Mouse (Mus musculus) cerebellum, adult 11-12 months (tissue): ENCODE data around the gene Usp21.
A peak's percentile ranks its signal among the peaks of the same experiment; 100 is the strongest.
"Not testable (repeated sequence)": the region's sequence is repeated elsewhere in the genome, so short reads cannot be mapped to it uniquely, and the experiment has no call there.

ENCODE experiments used
- DNase-seq: peaks from one replicate; pipeline ENCODE4 v3.0.0; 2022

The Usp21 gene

GRCm38 (mm10) chr1:171263666-171264461, 23.9 kb downstream of the Usp21 start:
- DNase-seq = no peak

DNA sequence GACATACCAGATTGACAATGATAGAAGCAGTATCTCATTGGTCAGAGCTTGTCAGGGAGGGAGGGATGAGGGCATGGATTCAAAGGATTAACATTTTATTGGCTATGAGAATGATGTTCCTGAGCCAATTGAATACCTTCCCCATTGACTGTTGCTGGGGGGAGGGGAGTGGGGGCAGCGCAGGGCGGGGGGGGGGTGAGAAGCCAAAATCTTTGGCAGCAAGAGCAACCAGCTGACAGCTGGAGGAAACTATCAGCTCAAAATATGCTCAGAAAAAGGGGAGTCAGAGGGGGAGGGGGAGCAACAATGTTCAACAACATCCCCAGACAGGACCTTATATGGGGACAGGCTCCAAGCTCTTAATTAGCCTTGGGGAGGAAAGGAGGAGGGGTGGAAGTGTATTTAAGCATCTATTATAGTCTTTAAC, 24.6 kb downstream of the Usp21 start:
- peak; percentile 19 for DNase-seq

DNA sequence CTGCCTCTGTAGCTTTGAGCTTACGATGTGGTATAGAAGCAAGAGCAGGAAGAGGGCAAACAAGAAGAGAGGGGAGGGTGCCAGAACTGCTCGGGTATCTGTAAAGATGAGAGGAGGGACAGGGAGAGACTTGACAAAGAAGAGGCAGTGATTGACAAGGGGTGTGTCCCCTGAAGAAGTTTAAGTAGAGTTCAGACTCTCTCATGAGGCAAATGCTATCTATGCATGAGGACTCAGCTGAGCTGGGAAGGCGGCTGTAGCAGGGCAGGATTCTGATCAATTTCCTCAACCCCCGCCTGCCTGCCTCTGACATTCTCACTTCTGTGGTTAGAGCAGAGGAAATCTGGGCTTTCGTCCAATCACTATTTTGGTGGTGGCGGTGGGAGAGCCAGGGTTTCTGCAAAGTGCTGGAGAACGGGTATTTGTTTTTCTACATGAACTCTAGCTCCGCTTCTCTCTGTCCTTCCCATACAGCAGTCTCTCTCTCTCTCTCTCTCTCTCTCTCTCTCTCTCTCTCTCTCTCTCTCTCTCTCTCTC, 25.1 kb downstream of the Usp21 start:
- peak; percentile 40 for DNase-seq

- DNase-seq = no peak
These were observed 27.5 kb downstream of the Usp21 start for GRCm38 (mm10) chr1:171260316-171260715.

DNA sequence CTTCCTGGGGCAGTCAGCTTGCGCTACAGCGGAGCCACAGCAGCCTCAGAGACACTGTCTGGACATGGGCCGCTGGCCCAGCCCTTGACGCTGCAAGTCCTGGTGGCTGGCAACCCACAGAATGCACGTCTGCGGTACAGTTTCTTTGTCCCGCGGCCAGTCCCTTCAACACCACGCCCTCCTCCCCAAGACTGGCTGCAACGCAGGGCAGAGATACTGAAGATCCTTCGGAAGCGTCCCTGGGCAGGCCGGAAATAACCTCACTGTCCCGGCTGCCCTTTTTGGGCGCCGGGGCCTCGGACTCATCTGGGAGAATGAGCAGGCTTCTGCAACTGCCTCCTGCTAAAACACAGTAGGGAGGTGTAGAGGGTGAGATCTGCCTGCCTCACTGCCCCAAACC, 28.9 kb downstream of the Usp21 start:
- peak; percentile 6 for DNase-seq

- DNase-seq = no peak
These were observed 30.0 kb downstream of the Usp21 start for GRCm38 (mm10) chr1:171257781-171258180.

- DNase-seq = no peak
These were observed 30.7 kb downstream of the Usp21 start for GRCm38 (mm10) chr1:171256937-171257548.

DNA sequence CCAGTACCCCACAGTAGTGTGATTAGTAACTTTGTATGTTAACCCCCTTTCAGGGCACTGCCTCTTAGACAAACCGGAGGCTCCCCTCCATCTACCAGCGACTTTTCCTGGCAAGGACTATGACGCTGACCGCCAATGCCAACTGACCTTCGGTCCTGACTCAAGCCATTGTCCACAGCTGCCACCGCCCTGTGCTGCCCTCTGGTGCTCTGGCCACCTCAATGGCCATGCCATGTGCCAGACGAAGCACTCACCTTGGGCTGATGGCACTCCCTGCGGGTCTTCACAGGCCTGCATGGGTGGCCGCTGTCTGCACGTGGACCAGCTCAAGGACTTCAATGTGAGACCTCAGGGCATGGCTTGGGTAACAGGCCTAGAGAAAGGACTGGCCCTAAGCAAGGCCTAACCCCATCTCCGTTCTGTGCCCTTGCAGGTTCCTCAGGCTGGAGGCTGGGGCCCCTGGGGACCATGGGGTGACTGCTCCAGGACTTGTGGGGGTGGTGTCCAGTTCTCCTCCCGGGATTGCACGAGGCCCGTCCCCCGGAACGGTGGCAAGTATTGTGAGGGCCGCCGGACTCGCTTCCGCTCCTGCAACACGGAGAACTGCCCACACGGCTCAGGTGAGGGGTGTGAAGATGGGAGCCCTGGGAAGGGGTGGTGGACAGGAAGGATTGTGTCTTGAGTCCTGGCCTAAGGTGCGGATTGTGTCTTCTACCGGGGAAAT, 31.5 kb downstream of the Usp21 start:
- DNase-seq = no peak

- DNase-seq = no peak
These were observed 35.4 kb downstream of the Usp21 start for GRCm38 (mm10) chr1:171252415-171252814.

DNA sequence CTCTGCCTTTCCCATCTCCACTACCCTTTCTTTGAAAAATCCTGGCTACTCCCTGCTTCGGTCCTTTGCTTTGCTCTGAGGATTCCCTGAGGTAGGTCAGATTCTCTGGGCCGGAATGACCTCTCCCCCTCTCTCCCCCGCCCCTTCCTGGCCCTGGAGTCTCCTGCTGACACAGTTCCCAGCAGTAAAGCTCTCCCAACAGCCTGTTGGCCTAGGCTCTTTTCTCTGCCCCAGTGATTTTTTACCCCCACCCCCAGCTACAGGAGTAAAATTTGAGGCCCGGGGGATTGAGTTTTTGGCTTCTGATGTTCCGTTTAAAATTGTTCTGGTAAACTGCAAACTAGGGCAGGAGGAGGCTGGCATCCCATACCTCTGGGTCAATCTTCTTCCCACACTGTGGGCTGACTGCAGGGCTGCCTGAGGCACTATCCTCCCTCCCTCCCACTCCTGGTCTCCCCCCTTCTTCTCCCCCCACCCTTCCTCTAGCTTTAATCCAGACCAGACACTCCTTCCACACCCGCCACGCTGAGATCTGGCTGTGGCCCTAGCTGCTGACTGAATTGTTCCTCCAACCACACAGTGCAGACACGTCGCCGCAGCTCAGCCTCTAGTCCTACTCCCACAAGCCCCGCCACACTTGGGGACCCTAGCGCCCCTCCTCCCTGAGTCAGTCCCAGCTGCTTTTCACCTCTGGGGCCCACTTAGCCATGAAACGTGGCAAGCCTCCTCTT, 36.0 kb downstream of the Usp21 start:
- no peak for DNase-seq

- DNase-seq = no peak
These were observed 36.9 kb downstream of the Usp21 start, which contains the start of gene Ndufs2 for GRCm38 (mm10) chr1:171250680-171251593. Ndufs2 (minus strand) TSS chr1:171251388.

- no peak for DNase-seq
These were observed 37.7 kb downstream of the Usp21 start, which contains the start of gene Adamts4 for GRCm38 (mm10) chr1:171249913-171250600. Adamts4 (plus strand) TSS chr1:171250421.

GRCm38 (mm10) chr1:171248386-171249226, 39.2 kb downstream of the Usp21 start:
- no peak for DNase-seq

DNA sequence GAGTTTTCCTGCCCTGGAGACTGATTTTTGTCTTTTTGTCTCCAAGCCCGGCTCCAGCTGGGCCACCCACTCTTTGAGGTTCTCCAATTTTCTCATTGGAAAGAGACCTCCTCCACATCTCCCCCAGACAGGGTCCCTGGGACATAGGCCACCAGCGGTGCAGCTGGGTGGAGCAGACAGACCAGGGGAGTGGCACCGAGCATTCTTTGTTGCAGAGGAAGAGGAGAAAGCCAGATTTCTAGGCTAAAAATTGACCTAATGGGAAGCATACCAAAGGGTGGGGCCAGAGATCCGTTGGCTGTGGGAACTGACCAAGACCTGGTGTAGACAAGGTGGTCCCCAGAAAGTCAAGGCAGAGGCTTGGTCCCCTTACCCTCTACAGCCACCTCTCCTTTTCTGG, 39.9 kb downstream of the Usp21 start:
- DNase-seq = no peak

GRCm38 (mm10) chr1:171247453-171247841, 40.3 kb downstream of the Usp21 start:
- peak; percentile 56 for DNase-seq

DNA sequence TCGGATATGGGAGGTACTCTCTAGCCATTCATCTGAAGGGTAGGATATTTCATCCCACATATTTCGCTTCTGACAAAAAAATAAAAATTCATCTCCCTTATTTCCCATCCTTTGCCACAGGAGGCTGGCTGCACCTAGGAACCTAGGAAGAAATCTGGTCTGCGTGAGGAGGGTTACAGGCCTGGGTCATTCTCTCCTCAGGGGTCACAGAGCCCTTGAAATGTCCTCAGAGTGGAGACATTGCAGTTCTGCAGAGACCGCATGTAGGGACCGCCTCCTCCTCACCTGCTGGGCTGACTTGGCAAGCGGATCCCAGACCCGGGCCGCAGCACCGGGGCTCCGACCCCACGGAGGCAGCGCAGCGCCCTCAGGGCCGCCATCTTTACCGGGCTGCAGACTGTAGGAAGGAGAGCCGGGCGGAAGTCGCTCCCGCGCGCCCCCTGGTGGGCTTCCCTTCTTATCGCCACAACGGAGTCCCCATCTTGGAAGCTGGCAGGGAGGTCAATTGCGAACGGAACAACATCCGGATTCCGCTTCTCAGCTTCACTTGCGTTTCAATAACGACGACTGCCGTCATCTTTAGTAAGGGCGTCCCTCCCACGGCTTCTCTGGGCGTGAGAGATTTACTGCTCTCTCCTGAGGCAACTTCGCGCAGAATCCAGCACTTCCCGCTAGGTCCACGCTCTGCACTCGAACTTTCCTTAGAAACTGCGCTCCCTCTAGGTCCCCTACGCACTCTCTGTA, 40.9 kb downstream of the Usp21 start:
- peak; percentile 98 for DNase-seq

DNA sequence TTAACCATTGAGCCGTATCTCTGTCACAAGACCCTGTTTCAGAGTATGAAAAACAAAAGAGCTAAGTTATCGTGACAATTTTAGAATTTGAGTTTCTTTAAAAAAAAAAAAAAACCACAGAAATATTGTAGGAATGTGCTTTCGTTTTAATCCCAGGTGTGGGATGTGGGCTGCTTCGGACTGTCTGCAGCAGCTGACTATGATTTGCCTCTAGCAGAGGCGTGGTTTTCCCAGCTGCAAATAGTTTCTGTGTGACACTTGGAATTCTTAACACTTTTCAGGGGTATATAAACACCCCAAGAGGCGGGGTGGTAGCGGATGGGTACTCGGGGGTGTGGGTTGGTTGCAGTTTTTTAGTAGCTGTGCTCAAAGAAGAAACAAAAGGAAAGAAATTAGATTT, 42.4 kb downstream of the Usp21 start:
- DNase-seq = no peak

DNA sequence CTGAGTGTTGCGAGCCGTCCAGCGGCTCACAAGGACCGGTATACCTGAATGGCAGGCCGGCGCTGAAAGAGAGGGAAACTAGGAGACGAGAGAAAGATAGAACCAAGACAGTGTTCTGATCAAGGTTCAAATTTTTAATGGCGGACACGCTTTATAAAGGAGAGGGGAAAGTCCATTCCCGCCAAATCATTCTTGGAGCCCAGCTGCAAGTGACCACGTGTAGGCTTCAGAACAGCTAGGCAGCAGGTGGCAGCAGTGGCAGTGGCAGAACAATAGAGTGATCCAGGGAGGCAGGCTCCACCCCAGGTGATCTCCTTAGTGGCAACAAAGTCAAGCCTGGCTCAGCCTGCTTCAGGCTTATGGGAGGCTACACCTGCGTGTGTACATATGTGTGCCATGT, 45.8 kb downstream of the Usp21 start:
- not testable (repeated sequence) for DNase-seq

GRCm38 (mm10) chr1:171240911-171241310, 46.9 kb downstream of the Usp21 start:
- no peak for DNase-seq
